Comparison of ENCODE assay signal across 16 mouse cellular contexts in genomic region chr15:90491558-90491957, GRCm38 (mm10).
A peak's percentile ranks its signal among the peaks of the same experiment; 100 is the strongest.
DNase-seq lines count a peak whose midpoint lies in the region; ATAC-seq and TF ChIP-seq lines count a peak whose summit lies in the region.
"Had no signal": no experiment of that assay in that cellular context is flagged by ENCODE, and none has a peak within 500 bp of the region (broad histone marks: within the 10 kb centered on the region; RNA-seq: fewer than 3 reads in every experiment).

No protein-coding gene starts in this region.

- intact Hi-C loops in gastrocnemius, postnatal 36 days (cut with DNase I) = no loop called here

- DNase-seq in embryo, embryonic 10.5 days (ENCODE audit: low spot score) = peak; percentile 15
- no peak for DNase-seq in embryo, embryonic 9.5 days (ENCODE audit: extremely low spot score)
- DNase-seq in hindbrain, postnatal 0 days (ENCODE audit: low spot score) = peak; percentile 5
- DNase-seq in lung, postnatal 0 days (ENCODE audit: low spot score) = no peak
- DNase-seq in lung, postnatal 10 days = no peak
- DNase-seq in gonadal fat pad, adult 2 months (ENCODE audit: low read depth) = peak; percentile 12
- no peak for DNase-seq in gastrocnemius, postnatal 36 days
- DNase-seq: cerebellum, postnatal 25 days; thymus, postnatal 14 days had no signal

- H3K27me3 ChIP-seq in hindbrain, postnatal 0 days (ENCODE audit: insufficient read depth, low read length) = no peaks in the 10 kb centered on the region
- H3K27me3 ChIP-seq in hindbrain, embryonic 16.5 days (replicated peaks; ENCODE audit: control insufficient read depth, insufficient read depth, low read length) = no peaks in the 10 kb centered on the region
- H3K27me3 ChIP-seq in lung, postnatal 0 days (replicated peaks; ENCODE audit: insufficient read depth, low read length) = no peaks in the 10 kb centered on the region
- H3K27me3 ChIP-seq: embryonic facial prominence, embryonic 12.5 days; hindbrain, embryonic 12.5 days; midbrain, embryonic 15.5 days had no signal

- H3K4me3 ChIP-seq in hindbrain, postnatal 0 days (ENCODE audit: low read length) = no peak overlapping the region
- no peak overlapping the region for H3K4me3 ChIP-seq in hindbrain, embryonic 16.5 days (ENCODE audit: low read length)
- H3K4me3 ChIP-seq in lung, postnatal 0 days (ENCODE audit: low read depth, low read length) = no peak overlapping the region
- H3K4me3 ChIP-seq: embryonic facial prominence, embryonic 12.5 days; hindbrain, embryonic 12.5 days; midbrain, embryonic 15.5 days had no signal

- H3K4me2 ChIP-seq in hindbrain, postnatal 0 days (ENCODE audit: low read depth, low read length) = no peak overlapping the region
- H3K4me2 ChIP-seq in hindbrain, embryonic 16.5 days (ENCODE audit: low read length) = no peak overlapping the region
- no peak overlapping the region for H3K4me2 ChIP-seq in lung, postnatal 0 days (replicated peaks; ENCODE audit: low read depth, low read length)
- H3K4me2 ChIP-seq: embryonic facial prominence, embryonic 12.5 days; heart, embryonic 11.5 days; hindbrain, embryonic 12.5 days; midbrain, embryonic 15.5 days had no signal

- TF ChIP-seq EP300 in lung, postnatal 0 days (IDR thresholded peaks at IDR 0.05) = no peak

- peak; percentile 25 for TF ChIP-seq CTCF in hindbrain, postnatal 0 days (IDR thresholded peaks at IDR 0.05; ENCODE audit: low read depth)
- peak; percentile 31 for TF ChIP-seq CTCF in lung, postnatal 0 days (IDR thresholded peaks at IDR 0.05)

- H3K9ac ChIP-seq in hindbrain, postnatal 0 days (replicated peaks; ENCODE audit: low read length) = no peak overlapping the region
- H3K9ac ChIP-seq in hindbrain, embryonic 16.5 days (ENCODE audit: low read depth, low read length) = no peak overlapping the region
- no peak overlapping the region for H3K9ac ChIP-seq in lung, postnatal 0 days (replicated peaks; ENCODE audit: low read depth)
- H3K9ac ChIP-seq: embryonic facial prominence, embryonic 12.5 days; hindbrain, embryonic 12.5 days; midbrain, embryonic 15.5 days had no signal

- ATAC-seq in hindbrain, postnatal 0 days = no peak
- ATAC-seq in hindbrain, embryonic 16.5 days = no peak
- no peak for ATAC-seq in lung, postnatal 0 days
- ATAC-seq: forebrain, embryonic 16.5 days; intestine, embryonic 16.5 days; midbrain, embryonic 15.5 days had no signal

- no peaks in the 10 kb centered on the region for H3K36me3 ChIP-seq in hindbrain, postnatal 0 days (ENCODE audit: insufficient read depth, low read length)
- H3K36me3 ChIP-seq in hindbrain, embryonic 16.5 days (ENCODE audit: control insufficient read depth, insufficient read depth, low read length) = no peaks in the 10 kb centered on the region
- H3K36me3 ChIP-seq in lung, postnatal 0 days (ENCODE audit: insufficient read depth, low read length) = no peaks in the 10 kb centered on the region
- H3K36me3 ChIP-seq: embryonic facial prominence, embryonic 12.5 days; hindbrain, embryonic 12.5 days; midbrain, embryonic 15.5 days had no signal

- WGBS in hindbrain, postnatal 0 days = 67% methylated on average over 6 of the region's 6 CpGs
- WGBS in hindbrain, embryonic 16.5 days = 72% methylated on average over 6 of the region's 6 CpGs
- WGBS in lung, postnatal 0 days = 61% methylated on average over 6 of the region's 6 CpGs

- H3K27ac ChIP-seq in hindbrain, postnatal 0 days = no peak overlapping the region
- no peak overlapping the region for H3K27ac ChIP-seq in hindbrain, embryonic 16.5 days (ENCODE audit: low read depth, low read length)
- no peak overlapping the region for H3K27ac ChIP-seq in lung, postnatal 0 days (ENCODE audit: low read length)
- H3K27ac ChIP-seq: embryonic facial prominence, embryonic 12.5 days; hindbrain, embryonic 12.5 days; midbrain, embryonic 15.5 days had no signal

- H3K9me3 ChIP-seq in hindbrain, postnatal 0 days (ENCODE audit: low read length) = no peaks in the 10 kb centered on the region
- H3K9me3 ChIP-seq in hindbrain, embryonic 16.5 days (ENCODE audit: control insufficient read depth, low read length) = no peaks in the 10 kb centered on the region
- no peaks in the 10 kb centered on the region for H3K9me3 ChIP-seq in lung, postnatal 0 days (ENCODE audit: low read length)
- H3K9me3 ChIP-seq: embryonic facial prominence, embryonic 12.5 days; hindbrain, embryonic 12.5 days; midbrain, embryonic 15.5 days had no signal

- H3K4me1 ChIP-seq in hindbrain, postnatal 0 days (ENCODE audit: insufficient read depth, low read length) = no peaks in the 10 kb centered on the region
- no peaks in the 10 kb centered on the region for H3K4me1 ChIP-seq in hindbrain, embryonic 16.5 days (ENCODE audit: control insufficient read depth, insufficient read depth, low read depth, low read length)
- no peaks in the 10 kb centered on the region for H3K4me1 ChIP-seq in lung, postnatal 0 days (ENCODE audit: insufficient read depth, low read depth, low read length)
- H3K4me1 ChIP-seq: embryonic facial prominence, embryonic 12.5 days; hindbrain, embryonic 12.5 days; midbrain, embryonic 15.5 days had no signal

Comparison
In these comparisons a context has a peak if more than half of its experiments do, and no peak if none do; other contexts are left out.
1. DNase-seq: peak in embryo, embryonic 10.5 days (single experiment), hindbrain, postnatal 0 days (single experiment) and gonadal fat pad, adult 2 months (single experiment); none in embryo, embryonic 9.5 days (single experiment), lung, postnatal 0 days (single experiment), lung, postnatal 10 days (single experiment) and gastrocnemius, postnatal 36 days (0 of 2).